Mouse (Mus musculus) liver, adult 2 months (tissue): ENCODE measurements around the gene Ppp3ca.

Source experiments
- CTCF ChIP-seq: fragments of 200-500 bp; IDR thresholded peaks from 2 replicates; pipeline ENCODE4 v1.5.1; 2011; ENCODE audit warnings: low read depth, low read length, control low read depth
- POLR2A ChIP-seq: fragments of 200-500 bp; IDR thresholded peaks from 2 replicates; pipeline ENCODE4 v1.6.1; 2011; ENCODE audit warnings: low read length, control low read depth; ENCODE audit not compliant: insufficient read depth; ENCODE audit errors: extremely low read depth

GRCm38 (mm10) chr3:136798896-136799295 lies 129.0 kb downstream of the Ppp3ca start:
- TF ChIP-seq CTCF (no peak), POLR2A (no peak)
